Mouse (Mus musculus) heart, adult 2 months (tissue): ENCODE data around the gene Cgref1. TPM values are rescaled to one million over a fixed set of nuclear protein-coding genes. Genes with fewer than 3 reads are reported as not detected.

Experiments
- DNase-seq, 2 experiments: peaks; one replicate each; pipeline ENCODE4 v3.0.0; 2021
- H3K27ac ChIP-seq: fragments of 200-600 bp; 2 replicates; pipeline ENCODE4 v1.8.1; 2022
- H3K27me3 ChIP-seq: fragments of 200-500 bp; 2 replicates; pipeline ENCODE4 v1.6.1; 2012; ENCODE audit warnings: mild to moderate bottlenecking, low read length, inconsistent platforms, mixed read lengths; ENCODE audit not compliant: control insufficient read depth, insufficient read depth
- H3K36me3 ChIP-seq: fragments of 200-500 bp; 2 replicates; pipeline ENCODE4 v1.6.1; 2012; ENCODE audit warnings: low read length, inconsistent platforms; ENCODE audit not compliant: control insufficient read depth, insufficient read depth
- H3K4me1 ChIP-seq: fragments of 200-500 bp; 2 replicates; pipeline ENCODE4 v1.6.1; 2011; ENCODE audit warnings: low read length; ENCODE audit not compliant: control insufficient read depth, insufficient read depth
- H3K4me3 ChIP-seq: fragments of 200-600 bp; 2 replicates; pipeline ENCODE4 v1.8.1; 2022
- H3K79me2 ChIP-seq: fragments of 200-500 bp; replicated peaks from 2 replicates; pipeline ENCODE4 v1.6.1; 2012; ENCODE audit warnings: mild to moderate bottlenecking, inconsistent platforms, low read length, moderate library complexity, mixed read lengths; ENCODE audit not compliant: control insufficient read depth, insufficient read depth
- H3K9ac ChIP-seq: fragments of 200-500 bp; 2 replicates; pipeline ENCODE4 v1.6.1; 2012; ENCODE audit warnings: low read depth, mild to moderate bottlenecking, control low read depth, inconsistent platforms, low read length, mixed read lengths
- CTCF ChIP-seq: fragments of 200-600 bp; IDR thresholded peaks from 2 replicates; pipeline ENCODE4 v1.8.1; 2022; ENCODE audit warnings: antibody characterized with exemption, mild to moderate bottlenecking, moderate library complexity
- EP300 ChIP-seq: fragments of 200-500 bp; IDR thresholded peaks from 2 replicates; pipeline ENCODE4 v1.6.1; 2011; ENCODE audit warnings: low read depth, low read length, control low read depth; ENCODE audit not compliant: insufficient read depth
- POLR2A ChIP-seq: fragments of 200-500 bp; IDR thresholded peaks from 2 replicates; pipeline ENCODE4 v1.6.1; 2011; ENCODE audit warnings: mild to moderate bottlenecking, low read depth, low read length, control low read depth; ENCODE audit not compliant: insufficient read depth
- WGBS: fragments of 180-500 bp; shearing (Covaris S2); methylation state at CpG from one replicate; pipeline ENCODE4 v1.1.7; 2018; 5-methylcytosine and 5-hydroxymethylcytosine counted together
- intact Hi-C: fragments of 180-260 bp; cut with DNase I; formaldehyde crosslinking; loops from one replicate; pipeline ENCODE4 v1.15.1; 2025
- polyA plus RNA-seq: library from polyadenylated mRNA; depleted of rRNA; stranded (reverse); fragments of >200 nt; gene quantifications from 2 replicates; pipeline ENCODE4 v1.2.3, GENCODE M21; 2012
- total RNA-seq, 2 experiments: library from RNA; stranded (reverse); gene quantifications; 2 replicates each; pipeline ENCODE4 v1.2.3; 2021

Cgref1 gene
- total and polyA plus RNA-seq, 3 experiments, result 0.30 to 2.0 (median 0.73) TPM

GRCm38 (mm10) chr5:30930121-30930520 lies 15.3 kb downstream of the Cgref1 start:
- WGBS, result 23% methylated on average over 4 of the region's 4 CpGs
- peak; percentile 61 to 80 for DNase-seq
- Histone ChIP-seq H3K36me3 (no peaks in the 10 kb centered on the region), H3K4me3 (no peak overlapping the region), H3K27me3 (no peaks in the 10 kb centered on the region), H3K4me1 (peaks cover 1% of the 10 kb centered on the region; the same call in 1 of the 2 replicates), H3K79me2 (no peaks in the 10 kb centered on the region), H3K9ac (no peak overlapping the region), H3K27ac (no peak overlapping the region)
- intact Hi-C loops, result loop anchor here (1.0 to 5.0 kb wide), 3 partner anchors 68 to 123 kb away; no protein-coding TSS in a partner anchor
- no peak for TF ChIP-seq POLR2A
- TF ChIP-seq CTCF, result peak; percentile 89
- TF ChIP-seq EP300, result peak; percentile 77; the same call in 1 of the 2 replicates

GRCm38 (mm10) chr5:30927945-30928529 lies 17.4 kb downstream of the Cgref1 start:
- 43% methylated on average over 7 of the region's 7 CpGs for WGBS
- Histone ChIP-seq H3K27ac (no peak overlapping the region), H3K4me3 (no peak overlapping the region), H3K36me3 (no peaks in the 10 kb centered on the region), H3K9ac (no peak overlapping the region), H3K79me2 (no peaks in the 10 kb centered on the region), H3K27me3 (no peaks in the 10 kb centered on the region), H3K4me1 (peaks cover 1% of the 10 kb centered on the region; the same call in 1 of the 2 replicates)
- no peak for TF ChIP-seq CTCF
- TF ChIP-seq EP300, result no peak
- DNase-seq, result no peak
- intact Hi-C loops, result no loop called here

GRCm38 (mm10) chr5:30926073-30926472 lies 19.3 kb downstream of the Cgref1 start:
- intact Hi-C loops, result no loop called here
- no peaks in the 10 kb centered on the region for H3K27me3 ChIP-seq
- no peak overlapping the region for H3K4me3 ChIP-seq
- H3K4me1 ChIP-seq, result peaks cover 3% of the 10 kb centered on the region
- no peaks in the 10 kb centered on the region for H3K36me3 ChIP-seq
- no peaks in the 10 kb centered on the region for H3K79me2 ChIP-seq
- H3K9ac ChIP-seq, result no peak overlapping the region
- DNase-seq, result no peak
- no peak overlapping the region for H3K27ac ChIP-seq
- TF ChIP-seq POLR2A (no peak), CTCF (no peak), EP300 (no peak)
- WGBS, result 71% methylated on average over 2 of the region's 2 CpGs

GRCm38 (mm10) chr5:30925217-30925616 lies 20.2 kb downstream of the Cgref1 start:
- intact Hi-C loops, result no loop called here
- no peak overlapping the region for H3K9ac ChIP-seq
- no peak overlapping the region for H3K27ac ChIP-seq
- H3K4me3 ChIP-seq, result no peak overlapping the region
- H3K79me2 ChIP-seq, result no peaks in the 10 kb centered on the region
- H3K36me3 ChIP-seq, result no peaks in the 10 kb centered on the region
- no peak for DNase-seq
- H3K27me3 ChIP-seq, result no peaks in the 10 kb centered on the region
- TF ChIP-seq POLR2A (no peak), EP300 (no peak), CTCF (no peak)
- H3K4me1 ChIP-seq, result peaks cover 2% of the 10 kb centered on the region
- 95% methylated on average over 5 of the region's 5 CpGs for WGBS

- DNase-seq, result no peak
- intact Hi-C loops, result loop anchor here (5.0 kb wide), 2 partner anchors 38 to 123 kb away; partner anchors contain the start of genes Atraid, Preb and Slc5a6
- 81% methylated on average over 8 of the region's 8 CpGs for WGBS
- TF ChIP-seq POLR2A, result no peak
- no peak for TF ChIP-seq EP300
- Histone ChIP-seq H3K4me3 (no peak overlapping the region), H3K79me2 (no peaks in the 10 kb centered on the region), H3K9ac (no peak overlapping the region), H3K27me3 (no peaks in the 10 kb centered on the region), H3K27ac (no peak overlapping the region), H3K36me3 (no peaks in the 10 kb centered on the region), H3K4me1 (peaks cover 1% of the 10 kb centered on the region)
Measured at GRCm38 (mm10) chr5:30924614-30925013, 20.8 kb downstream of the Cgref1 start.

- intact Hi-C loops, result loop anchor here (5.0 kb wide), 2 partner anchors 39 to 124 kb away; partner anchors contain the start of genes Atraid, Preb and Slc5a6
- no peaks in the 10 kb centered on the region for H3K36me3 ChIP-seq
- no peaks in the 10 kb centered on the region for H3K27me3 ChIP-seq
- 79% methylated on average over 6 of the region's 6 CpGs for WGBS
- no peaks in the 10 kb centered on the region for H3K79me2 ChIP-seq
- H3K4me1 ChIP-seq, result peaks cover 1% of the 10 kb centered on the region
- TF ChIP-seq EP300 (no peak), POLR2A (no peak), CTCF (no peak)
- H3K9ac ChIP-seq, result no peak overlapping the region
- H3K4me3 ChIP-seq, result no peak overlapping the region
- no peak overlapping the region for H3K27ac ChIP-seq
- no peak for DNase-seq
Measured at GRCm38 (mm10) chr5:30923119-30923518, 22.3 kb downstream of the Cgref1 start.
